Mouse (Mus musculus) frontal cortex, adult 2 months (tissue): ENCODE measurements around the gene BC051019. TPM values are rescaled to one million over a fixed set of nuclear protein-coding genes. Genes with fewer than 3 reads are reported as not detected.

Experiments used
- DNase-seq, 2 experiments: peaks; one replicate each; pipeline ENCODE4 v3.0.0; 2022; ENCODE audit warnings: low spot score in 1 of 2; ENCODE audit errors: extremely low spot score in 1 of 2
- polyA plus RNA-seq: library from polyadenylated mRNA; depleted of rRNA; stranded (reverse); fragments of >200 nt; gene quantifications from 2 replicates; pipeline ENCODE4 v1.2.3, GENCODE M21; 2012; rRNA removed

Gene BC051019
- polyA plus RNA-seq, 1 experiment, result 0.12 TPM

DNA sequence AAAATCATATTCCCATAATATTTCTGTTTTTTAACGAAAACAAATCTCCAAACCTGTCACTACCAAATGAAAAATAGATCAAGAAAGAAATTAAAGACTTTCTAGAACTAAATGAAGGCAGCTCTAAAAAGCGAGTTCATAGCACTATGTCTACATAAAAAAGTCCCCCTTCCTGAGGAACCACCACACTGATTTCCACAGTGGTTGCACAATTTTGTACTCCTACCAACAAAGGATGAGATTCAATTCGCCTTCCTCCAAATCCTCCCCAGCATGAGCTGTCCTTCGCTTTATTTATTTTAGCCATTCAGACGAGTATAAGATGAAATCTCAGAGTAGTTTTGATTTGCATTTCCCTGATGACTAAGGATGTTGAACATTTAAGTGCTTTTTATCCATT, 57.0 kb downstream of the BC051019 start:
- no peak for DNase-seq

DNA sequence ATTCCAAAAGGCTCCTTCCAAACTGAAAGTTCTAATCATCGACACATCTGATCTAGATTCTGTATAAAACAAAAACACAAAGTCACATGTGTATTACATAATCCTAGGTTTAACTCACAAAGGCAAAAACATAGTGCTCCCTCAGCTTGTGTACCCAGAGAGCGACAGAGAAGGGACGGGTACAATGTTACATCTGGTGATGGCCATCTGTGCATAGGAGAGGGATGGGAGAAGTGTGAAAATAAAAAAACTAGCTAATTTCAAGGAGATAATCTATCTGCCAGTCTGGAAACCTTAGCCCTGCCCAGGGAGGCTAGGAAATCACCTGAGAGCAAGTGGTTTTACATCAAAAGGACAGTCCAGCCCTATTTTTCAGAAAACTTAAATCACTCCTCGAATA, 61.0 kb downstream of the BC051019 start:
- DNase-seq, result peak in 1 of 2 experiments; percentile 34

Other genes starting within 250 kb of the BC051019 start
- gene Trim66, start 215.7 kb downstream of the BC051019 start, polyA plus RNA-seq, result 7.9 and 9.6 TPM in 2 replicates
- 295 and 337 TPM in 2 replicates for gene Rpl27a, start 204.7 kb downstream of the BC051019 start, polyA plus RNA-seq
- gene St5, start 20.2 kb downstream of the BC051019 start, polyA plus RNA-seq, result 24.3 and 32.2 TPM in 2 replicates
- gene Akip1, start 20.2 kb downstream of the BC051019 start, polyA plus RNA-seq, result 6.7 and 8.7 TPM in 2 replicates
- 0.20 TPM in 1 of 2 replicates, not detected in the other for gene Ascl3, start 7.9 kb upstream of the BC051019 start, polyA plus RNA-seq
- gene Tmem9b, start 29.0 kb upstream of the BC051019 start, polyA plus RNA-seq, result 143 and 149 TPM in 2 replicates
- gene Nrip3, start 58.2 kb upstream of the BC051019 start, polyA plus RNA-seq, result 148 and 152 TPM in 2 replicates
- 2.4 TPM in 2 replicates for gene Scube2, start 141.8 kb upstream of the BC051019 start, polyA plus RNA-seq
- gene Dennd5a, start 236.6 kb upstream of the BC051019 start, polyA plus RNA-seq, result 220 and 223 TPM in 2 replicates